Mouse (Mus musculus) liver, embryonic 14 days (tissue): ENCODE results near the gene Usp50. TPM values are rescaled to one million over a fixed set of nuclear protein-coding genes. Genes with fewer than 3 reads are reported as not detected.

Experiments
- polyA plus RNA-seq: library from polyadenylated mRNA; depleted of rRNA; stranded (reverse); fragments of >200 nt; gene quantifications from 2 replicates; pipeline ENCODE4 v1.2.3, GENCODE M21; 2012; rRNA removed

Usp50 gene
- polyA plus RNA-seq = 0.83 and 1.2 TPM in 2 replicates

GRCm38 (mm10) chr2:126783370-126783769 lies at the start of gene Usp50:
Usp50 (minus strand) TSS chr2:126783470.

GRCm38 (mm10) chr2:126706759-126707437 lies 76.4 kb downstream of the Usp50 start, which contains the start of gene Usp8:
Usp8 (plus strand) TSS chr2:126707328.

GRCm38 (mm10) chr2:126676122-126676515 lies 107.2 kb downstream of the Usp50 start, which contains the start of gene Gabpb1:
Gabpb1 (minus strand) TSS chr2:126676337.

Other genes starting within 250 kb of the Usp50 start
- 41.3 and 44.2 TPM in 2 replicates for gene Slc27a2, start 231.1 kb downstream of the Usp50 start, polyA plus RNA-seq
- 3.3 and 4.7 TPM in 2 replicates for gene Hdc, start 164.2 kb downstream of the Usp50 start, polyA plus RNA-seq
- gene Gabpb1, start 107.1 kb downstream of the Usp50 start, polyA plus RNA-seq = 9.0 and 10.3 TPM in 2 replicates
- gene Usp8, start 76.1 kb downstream of the Usp50 start, polyA plus RNA-seq = 12.6 and 13.8 TPM in 2 replicates
- gene Trpm7, start 92.8 kb upstream of the Usp50 start, polyA plus RNA-seq = 15.9 and 18.0 TPM in 2 replicates
- gene Sppl2a, start 149.8 kb upstream of the Usp50 start, polyA plus RNA-seq = 9.6 and 12.7 TPM in 2 replicates
- 2.6 and 3.4 TPM in 2 replicates for gene Ap4e1, start 225.2 kb upstream of the Usp50 start, polyA plus RNA-seq